Mouse (Mus musculus) kidney, embryonic 15.5 days (tissue): Measurements from ENCODE around the gene Aes. TPM values are rescaled to one million over a fixed set of nuclear protein-coding genes. Genes with fewer than 3 reads are reported as not detected.

Experiments used
- ATAC-seq: fragments of 200-750 bp; cut with Nextera tagmentation; replicated peaks from 2 replicates; pipeline ENCODE4 v1.8.0; 2017; ENCODE audit warnings: moderate TSS enrichment; ENCODE audit not compliant: low FRiP score
- H3K27ac ChIP-seq: fragments of 300-500 bp; sonication (generic); 2 replicates; pipeline ENCODE4 v1.5.1; 2015; ENCODE audit warnings: mild to moderate bottlenecking, inconsistent platforms
- H3K27me3 ChIP-seq: fragments of 300-500 bp; sonication (generic); 2 replicates; pipeline ENCODE4 v1.6.1; 2015; ENCODE audit warnings: inconsistent platforms
- H3K36me3 ChIP-seq: fragments of 300-500 bp; sonication (generic); 2 replicates; pipeline ENCODE4 v1.6.1; 2015; ENCODE audit warnings: inconsistent platforms
- H3K4me1 ChIP-seq: fragments of 300-500 bp; sonication (generic); 2 replicates; pipeline ENCODE4 v1.6.1; 2015; ENCODE audit warnings: inconsistent platforms
- H3K4me2 ChIP-seq: fragments of 300-500 bp; sonication (generic); 2 replicates; pipeline ENCODE4 v1.6.1; 2015; ENCODE audit warnings: moderate library complexity, mild to moderate bottlenecking, inconsistent platforms
- H3K4me3 ChIP-seq: fragments of 300-500 bp; sonication (generic); replicated peaks from 2 replicates; pipeline ENCODE4 v1.5.1; 2015; ENCODE audit warnings: mild to moderate bottlenecking, inconsistent platforms
- H3K9ac ChIP-seq: fragments of 300-500 bp; sonication (generic); 2 replicates; pipeline ENCODE4 v1.6.1; 2015; ENCODE audit warnings: mild to moderate bottlenecking, inconsistent platforms
- H3K9me3 ChIP-seq: fragments of 300-500 bp; sonication (generic); replicated peaks from 2 replicates; pipeline ENCODE4 v1.6.1; 2016; ENCODE audit warnings: inconsistent platforms
- WGBS: fragments of 180-500 bp; shearing (Covaris S2); methylation state at CpG from one replicate; pipeline ENCODE4 v1.1.7; 2015; ENCODE audit warnings: mixed read lengths; 5-methylcytosine and 5-hydroxymethylcytosine counted together
- polyA plus RNA-seq: library from polyadenylated mRNA; unstranded; fragments of >200 nt; fragmentation: Nextera tagmentation; extraction: Ambion mirVana; gene quantifications from 2 replicates; pipeline ENCODE4 v1.2.1, GENCODE M21; 2015

The Aes gene
- polyA plus RNA-seq, 1 experiment from 2014 or later: 630 TPM

DNA sequence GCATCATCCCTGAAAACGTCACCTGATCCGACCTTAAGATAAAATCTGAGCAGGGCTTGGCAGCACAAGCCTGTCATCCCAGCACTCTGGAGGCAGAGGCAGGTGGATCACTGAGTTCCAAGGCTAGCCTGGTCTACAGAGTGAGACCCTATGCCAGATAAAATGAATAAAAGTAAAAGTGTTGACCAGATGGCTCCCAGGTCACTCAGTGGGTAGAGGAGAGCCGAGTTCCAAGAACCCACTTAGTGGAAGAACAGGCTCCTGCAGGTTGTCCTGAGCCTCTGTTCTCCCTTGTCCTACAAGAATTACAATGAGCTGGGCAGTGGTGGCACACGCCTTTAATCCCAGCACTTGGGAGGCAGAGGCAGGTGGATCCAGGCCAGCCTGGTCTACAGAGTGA is 33.9 kb downstream of the Aes start:
- Histone ChIP-seq H3K36me3 (peaks cover 21% of the 10 kb centered on the region), H3K9me3 (no peaks in the 10 kb centered on the region), H3K27me3 (peaks cover 21% of the 10 kb centered on the region; the same call in 1 of the 2 replicates), H3K4me1 (peaks cover 40% of the 10 kb centered on the region), H3K9ac (no peak overlapping the region), H3K4me3 (no peak overlapping the region), H3K4me2 (no peak overlapping the region), H3K27ac (no peak overlapping the region)
- no peak for ATAC-seq
- WGBS: 69% methylated on average over 4 of the region's 4 CpGs

- Histone ChIP-seq H3K27ac (no peak overlapping the region), H3K36me3 (peaks cover 14% of the 10 kb centered on the region; the same call in 1 of the 2 replicates), H3K4me3 (no peak overlapping the region), H3K4me2 (no peak overlapping the region), H3K9me3 (no peaks in the 10 kb centered on the region), H3K27me3 (peaks cover 21% of the 10 kb centered on the region; the same call in 1 of the 2 replicates), H3K4me1 (peaks cover 47% of the 10 kb centered on the region), H3K9ac (no peak overlapping the region)
- WGBS: 77% methylated on average over 18 of the region's 18 CpGs
- ATAC-seq: no peak
Measured at GRCm38 (mm10) chr10:81593935-81594334, 34.6 kb downstream of the Aes start.

- Histone ChIP-seq H3K4me3 (no peak overlapping the region), H3K4me2 (no peak overlapping the region), H3K4me1 (peaks cover 62% of the 10 kb centered on the region), H3K27me3 (peaks cover 21% of the 10 kb centered on the region; the same call in 1 of the 2 replicates), H3K9ac (0 out of 2 replicates have a peak overlapping the region, but pooled peaks have one; percentile 12), H3K36me3 (no peaks in the 10 kb centered on the region), H3K9me3 (no peaks in the 10 kb centered on the region), H3K27ac (peak overlapping the region; percentile 94)
- WGBS: 54% methylated on average over 5 of the region's 5 CpGs
- ATAC-seq: no peak
Measured at GRCm38 (mm10) chr10:81595599-81595998, 36.3 kb downstream of the Aes start.

- H3K27me3 ChIP-seq: peaks cover 21% of the 10 kb centered on the region; the same call in 1 of the 2 replicates
- H3K9ac ChIP-seq: 0 out of 2 replicates have a peak overlapping the region, but pooled peaks have one; percentile 31
- H3K36me3 ChIP-seq: no peaks in the 10 kb centered on the region
- WGBS: 4% methylated on average over 10 of the region's 10 CpGs
- peak overlapping the region; percentile 28 for H3K4me3 ChIP-seq
- no peaks in the 10 kb centered on the region for H3K9me3 ChIP-seq
- H3K27ac ChIP-seq: peak overlapping the region; percentile 94
- peaks cover 73% of the 10 kb centered on the region for H3K4me1 ChIP-seq
- H3K4me2 ChIP-seq: peak overlapping the region; percentile 60
- ATAC-seq: no peak
Measured at GRCm38 (mm10) chr10:81596611-81597010, 37.3 kb downstream of the Aes start.

- no peaks in the 10 kb centered on the region for H3K36me3 ChIP-seq
- WGBS: 3% methylated on average over 12 of the region's 12 CpGs
- ATAC-seq: peak; percentile 72
- 0 out of 2 replicates have a peak overlapping the region, but pooled peaks have one; percentile 31 for H3K9ac ChIP-seq
- H3K4me1 ChIP-seq: peaks cover 79% of the 10 kb centered on the region
- H3K9me3 ChIP-seq: no peaks in the 10 kb centered on the region
- peak overlapping the region; percentile 28 for H3K4me3 ChIP-seq
- peak overlapping the region; percentile 94 for H3K27ac ChIP-seq
- peaks cover 21% of the 10 kb centered on the region; the same call in 1 of the 2 replicates for H3K27me3 ChIP-seq
- peak overlapping the region; percentile 60 for H3K4me2 ChIP-seq
Measured at GRCm38 (mm10) chr10:81597137-81597950, 38.1 kb downstream of the Aes start.

DNA sequence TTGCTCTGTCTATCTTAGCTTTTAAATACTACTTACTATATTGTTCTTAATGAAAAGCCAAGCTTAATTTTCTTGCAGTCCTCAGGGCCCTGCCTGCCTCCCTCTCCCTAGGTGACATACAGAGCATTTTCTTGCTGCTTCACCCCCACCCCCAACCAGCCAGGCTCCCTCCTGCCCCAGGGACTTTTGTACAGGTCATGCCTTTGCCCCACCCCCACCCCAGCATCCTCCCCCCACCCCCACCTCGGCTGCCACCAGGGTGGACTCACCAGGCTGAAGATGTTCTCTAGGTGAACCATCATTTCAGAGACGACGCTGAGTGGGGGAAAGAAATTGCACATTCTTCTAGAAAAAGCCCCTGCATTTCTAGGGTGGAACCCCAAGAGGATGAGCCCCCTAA is 39.1 kb downstream of the Aes start:
- H3K27ac ChIP-seq: peak overlapping the region; percentile 94; the same call in 1 of the 2 replicates
- H3K4me1 ChIP-seq: peaks cover 86% of the 10 kb centered on the region
- no peak overlapping the region for H3K4me2 ChIP-seq
- peaks cover 21% of the 10 kb centered on the region; the same call in 1 of the 2 replicates for H3K27me3 ChIP-seq
- H3K36me3 ChIP-seq: no peaks in the 10 kb centered on the region
- no peaks in the 10 kb centered on the region for H3K9me3 ChIP-seq
- no peak overlapping the region for H3K4me3 ChIP-seq
- no peak overlapping the region for H3K9ac ChIP-seq
- no peak for ATAC-seq
- 40% methylated on average over 3 of the region's 3 CpGs for WGBS

DNA sequence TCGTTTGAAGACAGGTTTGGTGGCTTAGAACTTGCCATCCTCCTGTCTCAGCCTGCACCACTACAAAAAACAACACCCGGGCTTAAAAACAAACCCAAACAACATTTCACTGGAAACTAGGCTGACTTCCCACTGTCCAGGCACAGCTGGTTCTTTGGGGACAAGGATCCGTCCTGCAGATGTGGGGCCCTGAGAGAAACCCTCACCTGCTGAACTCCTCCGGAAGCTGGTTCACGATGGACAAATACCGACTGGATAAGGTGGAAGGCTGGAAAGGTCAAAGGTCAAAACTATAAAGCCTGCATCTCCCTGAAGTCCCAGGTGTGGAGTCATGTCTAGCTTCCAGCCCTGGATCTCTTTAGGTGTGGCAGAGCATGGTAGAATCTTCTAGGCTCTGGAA is 39.6 kb downstream of the Aes start:
- Histone ChIP-seq H3K9ac (no peak overlapping the region), H3K4me2 (no peak overlapping the region), H3K4me1 (peaks cover 83% of the 10 kb centered on the region), H3K4me3 (no peak overlapping the region), H3K9me3 (no peaks in the 10 kb centered on the region), H3K36me3 (no peaks in the 10 kb centered on the region), H3K27me3 (peaks cover 17% of the 10 kb centered on the region; the same call in 1 of the 2 replicates), H3K27ac (no peak overlapping the region)
- WGBS: 30% methylated on average over 6 of the region's 6 CpGs
- no peak for ATAC-seq

GRCm38 (mm10) chr10:81599630-81600029 is 40.3 kb downstream of the Aes start:
- Histone ChIP-seq H3K27ac (no peak overlapping the region), H3K36me3 (no peaks in the 10 kb centered on the region), H3K4me2 (no peak overlapping the region), H3K4me3 (no peak overlapping the region), H3K27me3 (peaks cover 10% of the 10 kb centered on the region; the same call in 1 of the 2 replicates), H3K9me3 (no peaks in the 10 kb centered on the region), H3K4me1 (peaks cover 87% of the 10 kb centered on the region), H3K9ac (no peak overlapping the region)
- 56% methylated on average over 5 of the region's 5 CpGs for WGBS
- no peak for ATAC-seq

- ATAC-seq: no peak
- H3K27ac ChIP-seq: peak overlapping the region; percentile 91
Measured at GRCm38 (mm10) chr10:81600096-81600495, 40.8 kb downstream of the Aes start.

DNA sequence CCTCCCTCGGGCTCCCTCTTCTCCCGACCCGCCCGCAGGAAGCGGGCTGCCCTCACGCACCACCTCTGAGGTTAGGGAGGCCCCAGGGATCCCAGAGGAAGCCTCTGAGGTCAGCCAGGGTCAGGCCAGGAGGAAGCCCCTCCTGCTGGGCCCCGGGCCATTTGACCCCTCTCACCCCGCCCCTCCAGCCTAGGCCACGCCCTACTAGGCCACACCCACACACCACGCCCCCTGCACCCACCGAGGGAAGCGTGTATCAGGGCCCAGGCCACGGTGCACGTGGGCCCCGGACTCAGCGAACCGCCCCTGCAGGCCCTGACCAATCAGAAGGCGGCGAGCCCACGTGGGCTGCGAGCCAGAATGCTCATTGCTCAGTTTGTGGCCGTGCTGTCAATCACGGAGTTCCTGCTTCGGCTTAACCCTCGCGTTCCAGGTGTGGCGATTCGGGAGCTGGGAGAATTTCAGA is 41.5 kb downstream of the Aes start, which contains the start of gene Tle6:
TSS of gene Tle6 (minus strand) at position 336 of the 466 bp plus-strand sequence.
- Histone ChIP-seq H3K4me1 (peaks cover 88% of the 10 kb centered on the region), H3K9ac (no peak within 1 kb of the TSS), H3K4me3 (peak within 1 kb of the TSS; percentile 30), H3K36me3 (no peaks in the 10 kb centered on the region), H3K4me2 (peak within 1 kb of the TSS; percentile 57), H3K27me3 (peaks cover under 1% of the 10 kb centered on the region; the same call in 1 of the 2 replicates), H3K27ac (peak within 1 kb of the TSS; percentile 91), H3K9me3 (no peaks in the 10 kb centered on the region)
- ATAC-seq: peak; percentile 79
- WGBS: under 1% methylated on average over 26 of the region's 28 CpGs

More at GRCm38 (mm10) chr10:81600096-81600495, 40.8 kb downstream of the Aes start:
- Histone ChIP-seq H3K36me3 (no peaks in the 10 kb centered on the region), H3K9me3 (no peaks in the 10 kb centered on the region), H3K9ac (no peak overlapping the region), H3K4me2 (peak overlapping the region; percentile 57; the same call in 1 of the 2 replicates), H3K4me1 (peaks cover 88% of the 10 kb centered on the region), H3K4me3 (no peak overlapping the region), H3K27me3 (peaks cover 7% of the 10 kb centered on the region; the same call in 1 of the 2 replicates)
- 36% methylated on average over 10 of the region's 10 CpGs for WGBS

DNA sequence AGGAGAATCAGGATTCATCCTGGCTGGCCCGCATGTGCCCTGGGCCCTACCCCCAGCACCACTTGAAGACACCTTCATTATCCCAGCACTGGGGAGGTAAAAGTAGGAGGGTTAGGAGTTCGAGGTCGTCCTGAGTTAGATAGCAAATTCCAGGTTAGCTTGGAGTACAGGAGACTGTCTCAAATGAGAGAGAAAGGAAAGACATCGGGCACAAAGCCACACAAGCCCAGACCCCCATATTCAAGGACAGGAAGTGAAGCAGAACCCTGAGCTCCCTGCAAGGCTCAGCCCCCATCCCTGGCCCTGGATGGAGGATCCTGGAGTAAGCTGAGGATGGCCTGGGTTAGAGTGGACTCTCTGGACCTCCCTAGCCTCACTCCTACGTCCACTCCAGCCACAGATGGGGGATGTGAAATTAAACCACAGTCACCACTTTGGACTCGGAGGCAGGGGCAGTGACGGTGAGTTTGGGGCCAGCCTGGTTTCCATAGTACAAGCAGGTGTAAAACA is 42.2 kb downstream of the Aes start:
- Histone ChIP-seq H3K27ac (peak overlapping the region; percentile 82), H3K4me3 (peak overlapping the region; percentile 30), H3K9me3 (no peaks in the 10 kb centered on the region), H3K27me3 (no peaks in the 10 kb centered on the region), H3K9ac (no peak overlapping the region), H3K36me3 (no peaks in the 10 kb centered on the region), H3K4me1 (peaks cover 83% of the 10 kb centered on the region), H3K4me2 (peak overlapping the region; percentile 57)
- 17% methylated on average over 7 of the region's 7 CpGs for WGBS
- no peak; the same call in 1 of the 2 replicates for ATAC-seq

DNA sequence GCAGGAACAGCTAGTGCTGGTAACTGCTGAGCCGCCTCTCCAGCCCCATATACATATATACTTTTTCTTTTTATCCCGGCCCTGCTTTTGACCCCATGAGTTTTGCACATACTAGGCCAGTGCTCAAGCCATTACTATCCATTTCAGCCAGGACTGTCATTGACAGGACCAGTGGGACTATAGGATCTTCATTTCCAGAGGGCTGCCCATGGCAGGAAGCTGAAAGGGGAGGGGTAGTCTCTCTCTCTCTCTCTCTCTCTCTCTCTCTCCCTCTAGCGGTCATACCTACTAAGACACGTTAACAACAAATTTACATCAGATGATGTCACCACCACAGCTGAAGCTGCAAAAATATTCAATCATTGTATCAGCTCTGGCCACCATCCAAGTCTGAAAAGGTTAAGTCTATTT is 43.5 kb downstream of the Aes start:
- WGBS: 19% methylated on average over 4 of the region's 4 CpGs
- no peak overlapping the region for H3K4me2 ChIP-seq
- ATAC-seq: no peak
- H3K27ac ChIP-seq: 0 out of 2 replicates have a peak overlapping the region, but pooled peaks have one; percentile 37
- H3K36me3 ChIP-seq: no peaks in the 10 kb centered on the region
- H3K9me3 ChIP-seq: no peaks in the 10 kb centered on the region
- H3K4me3 ChIP-seq: no peak overlapping the region
- H3K27me3 ChIP-seq: no peaks in the 10 kb centered on the region
- H3K4me1 ChIP-seq: peaks cover 76% of the 10 kb centered on the region
- H3K9ac ChIP-seq: no peak overlapping the region
